Mouse (Mus musculus) small intestine, adult 2 months (tissue): ENCODE results near the gene Ptpn11. TPM values are rescaled to one million over a fixed set of nuclear protein-coding genes. Genes with fewer than 3 reads are reported as not detected.

Source experiments
- H3K27ac ChIP-seq: fragments of 200-500 bp; 2 replicates; pipeline ENCODE4 v1.5.1; 2012; ENCODE audit warnings: low read depth, low read length, control low read depth, inconsistent platforms; ENCODE audit not compliant: insufficient read depth
- H3K27me3 ChIP-seq: fragments of 200-500 bp; 2 replicates; pipeline ENCODE4 v1.6.1; 2012; ENCODE audit warnings: mild to moderate bottlenecking, moderate library complexity, low read length, inconsistent platforms; ENCODE audit not compliant: control insufficient read depth, insufficient read depth
- H3K36me3 ChIP-seq: fragments of 200-500 bp; 2 replicates; pipeline ENCODE4 v1.6.1; 2012; ENCODE audit warnings: mild to moderate bottlenecking, low read length, control low read depth, inconsistent platforms; ENCODE audit not compliant: control insufficient read depth, insufficient read depth
- H3K4me1 ChIP-seq: fragments of 200-500 bp; 2 replicates; pipeline ENCODE4 v1.6.1; 2012; ENCODE audit warnings: low read length, inconsistent platforms, mixed read lengths; ENCODE audit not compliant: control insufficient read depth, insufficient read depth, insufficient read length
- H3K4me3 ChIP-seq: fragments of 200-500 bp; 2 replicates; pipeline ENCODE4 v1.5.1; 2012; ENCODE audit warnings: low read depth, mild to moderate bottlenecking, control low read depth, inconsistent platforms, low read length, moderate library complexity
- CTCF ChIP-seq: fragments of 200-500 bp; IDR thresholded peaks from 2 replicates; pipeline ENCODE4 v1.5.1; 2012; ENCODE audit warnings: low read depth, mild to moderate bottlenecking, control low read depth, inconsistent platforms, low read length, moderate library complexity, mixed read lengths; ENCODE audit not compliant: insufficient replicate concordance, insufficient read length; ENCODE audit errors: extremely low read depth
- POLR2A ChIP-seq: fragments of 200-500 bp; IDR thresholded peaks from 2 replicates; pipeline ENCODE4 v1.6.1; 2012; ENCODE audit warnings: low read depth, mild to moderate bottlenecking, control low read depth, inconsistent platforms, low read length, moderate library complexity
- WGBS: fragments of 180-500 bp; shearing (Covaris S2); methylation state at CpG from one replicate; pipeline ENCODE4 v1.1.7; 2018; 5-methylcytosine and 5-hydroxymethylcytosine counted together
- polyA plus RNA-seq: library from polyadenylated mRNA; depleted of rRNA; stranded (reverse); fragments of >200 nt; gene quantifications from 2 replicates; pipeline ENCODE4 v1.2.3, GENCODE M21; 2012; rRNA removed

The Ptpn11 gene
- polyA plus RNA-seq: 10.4 and 14.2 TPM in 2 replicates

DNA sequence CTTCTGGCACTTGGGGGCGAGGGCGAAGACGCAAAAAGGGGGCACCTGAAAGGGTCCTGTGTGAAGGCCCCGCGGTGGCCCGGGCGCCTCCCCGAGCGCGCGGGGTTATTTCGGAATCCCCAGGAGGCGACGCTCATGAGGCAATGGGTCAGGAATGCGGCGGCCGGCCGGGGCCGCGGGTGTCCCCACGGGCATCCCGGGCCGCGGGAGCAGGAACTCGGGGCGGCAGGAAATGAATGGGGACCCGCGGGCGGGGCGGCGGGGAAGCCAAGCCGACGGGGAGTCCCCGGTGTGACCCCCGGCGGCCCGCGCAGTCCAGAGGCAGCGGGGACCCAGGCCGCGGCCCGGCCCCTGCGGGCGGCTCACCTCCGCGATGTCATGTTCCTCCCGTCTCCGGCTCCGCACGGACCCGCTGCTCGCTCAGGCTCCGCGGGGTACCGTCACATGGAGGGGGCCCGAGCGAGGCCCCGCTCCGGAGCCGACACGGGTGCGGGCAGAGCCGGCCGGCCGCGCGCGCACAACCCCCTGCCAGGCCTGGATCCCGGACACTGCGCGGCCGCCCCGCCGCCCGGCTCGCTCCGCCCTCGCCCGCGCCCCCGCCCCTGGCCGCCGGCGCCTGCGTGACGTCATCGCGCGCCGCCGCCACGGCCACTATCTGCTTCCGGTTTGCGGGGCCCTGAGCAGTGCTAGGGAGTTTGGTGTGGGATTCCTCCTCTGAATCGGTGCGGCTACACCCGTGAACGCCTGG, at the start of gene Ptpn11:
Gene Ptpn11 (minus strand): TSS at position 562 of the 748 bp plus-strand sequence.
- TF ChIP-seq POLR2A (peak; percentile 64; the same call in 1 of the 2 replicates), CTCF (no peak)
- H3K36me3 ChIP-seq: no peaks in the 10 kb centered on the region
- whole genome bisulfite sequencing: under 1% methylated on average over 98 of the region's 98 CpGs

DNA sequence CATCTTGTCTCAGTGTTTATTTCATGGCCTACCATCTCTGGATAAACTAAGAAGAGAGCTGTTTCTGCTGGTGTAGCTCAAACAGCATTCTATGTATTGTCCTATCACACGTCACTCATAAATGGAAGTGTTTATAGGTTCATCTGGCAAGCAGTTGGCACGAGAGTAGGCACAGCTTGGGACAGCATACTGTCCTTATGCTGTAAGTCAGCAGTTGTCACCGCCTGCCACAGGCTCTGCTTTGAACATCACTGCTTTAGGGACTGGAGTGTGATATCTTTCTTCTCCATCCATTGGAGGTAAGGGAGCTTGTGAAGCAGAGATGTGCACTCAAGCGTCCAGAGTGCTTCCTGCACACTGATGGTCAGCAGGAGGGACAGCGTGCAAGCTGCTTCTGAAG, 48.6 kb upstream of the Ptpn11 start:
- peaks cover 8% of the 10 kb centered on the region; the same call in 1 of the 2 replicates for H3K4me1 ChIP-seq
- 85% methylated on average over 5 of the region's 5 CpGs for WGBS
- no peaks in the 10 kb centered on the region for H3K27me3 ChIP-seq
- H3K36me3 ChIP-seq: 0 out of 2 replicates have a peak, but pooled peaks cover 1% of the 10 kb centered on the region
- no peak overlapping the region for H3K4me3 ChIP-seq
- no peak for TF ChIP-seq POLR2A
- TF ChIP-seq CTCF: no peak
- H3K27ac ChIP-seq: no peak overlapping the region

More for the DNA sequence above, at the start of gene Ptpn11:
- Histone ChIP-seq H3K4me3 (peak within 1 kb of the TSS; percentile 95), H3K4me1 (peaks cover 3% of the 10 kb centered on the region), H3K27ac (peak within 1 kb of the TSS; percentile 50; the same call in 1 of the 2 replicates), H3K27me3 (no peaks in the 10 kb centered on the region)

DNA sequence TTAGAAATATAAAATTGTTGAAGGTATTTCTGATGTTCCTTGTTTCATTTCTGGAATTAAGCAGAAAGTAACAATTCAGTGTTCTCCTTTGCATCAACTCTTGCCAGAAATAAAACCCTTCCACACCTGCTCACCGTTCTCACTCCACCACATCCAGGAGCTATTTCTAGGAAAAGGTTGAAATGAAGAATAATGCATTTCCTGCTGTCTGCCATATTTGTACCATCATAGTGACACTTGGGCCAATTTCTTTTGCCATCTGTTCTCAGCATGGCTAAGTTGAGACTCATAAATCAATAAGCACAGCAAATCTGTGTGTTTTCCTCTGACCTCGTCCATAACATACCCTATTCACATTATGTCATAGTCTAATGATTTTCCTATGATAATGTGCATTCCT, 47.0 kb upstream of the Ptpn11 start:
- TF ChIP-seq CTCF (no peak), POLR2A (no peak)
- 0 out of 2 replicates have a peak, but pooled peaks cover 1% of the 10 kb centered on the region for H3K36me3 ChIP-seq
- H3K27me3 ChIP-seq: no peaks in the 10 kb centered on the region
- H3K4me1 ChIP-seq: peaks cover 14% of the 10 kb centered on the region; the same call in 1 of the 2 replicates
- 79% methylated on average over 2 of the region's 2 CpGs for WGBS
- no peak overlapping the region for H3K4me3 ChIP-seq
- H3K27ac ChIP-seq: no peak overlapping the region

DNA sequence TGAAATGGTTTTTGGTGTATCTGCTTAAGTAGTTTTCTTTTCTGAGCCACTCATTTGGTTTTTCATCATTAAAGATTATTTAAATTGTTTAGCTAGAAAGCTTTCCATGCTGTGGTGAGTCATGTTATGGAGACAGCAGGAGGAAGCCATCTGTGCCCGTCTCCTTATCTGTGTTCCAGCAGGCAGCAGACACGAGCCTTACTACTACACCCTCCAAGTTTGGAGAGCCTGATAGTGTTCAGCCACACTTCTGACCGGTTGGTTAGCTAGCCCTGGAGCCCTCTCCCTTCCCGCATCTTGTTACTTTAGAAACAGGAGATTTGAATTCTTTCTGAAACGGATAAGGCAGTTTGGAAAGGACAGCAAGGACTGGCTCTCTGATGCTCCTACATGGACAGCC, 45.0 kb upstream of the Ptpn11 start:
- Histone ChIP-seq H3K27me3 (no peaks in the 10 kb centered on the region), H3K27ac (no peak overlapping the region), H3K36me3 (0 out of 2 replicates have a peak, but pooled peaks cover 1% of the 10 kb centered on the region), H3K4me1 (peaks cover 10% of the 10 kb centered on the region; the same call in 1 of the 2 replicates), H3K4me3 (no peak overlapping the region)
- TF ChIP-seq CTCF (no peak), POLR2A (no peak)
- 40% methylated on average over 5 of the region's 5 CpGs for WGBS

DNA sequence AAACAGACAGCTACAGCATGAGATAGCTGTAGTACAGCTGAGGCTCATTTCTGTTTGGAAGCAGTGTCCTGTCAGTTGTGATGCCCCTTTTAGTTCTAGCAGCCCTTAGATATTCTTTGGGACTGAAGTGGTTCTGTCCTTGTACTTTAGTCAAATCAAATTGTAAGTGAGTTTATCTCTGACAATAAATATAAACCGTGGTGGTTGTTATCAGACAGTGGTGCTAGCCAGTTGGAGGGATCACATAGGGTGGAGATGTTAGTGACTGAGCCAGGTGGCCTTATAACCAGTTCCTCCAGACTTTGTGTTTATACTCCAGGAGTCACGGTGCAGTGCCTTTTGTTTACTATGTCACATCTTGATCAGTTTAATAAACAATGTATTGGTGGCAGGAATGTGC, 42.5 kb upstream of the Ptpn11 start:
- 14% methylated on average over 2 of the region's 2 CpGs for WGBS
- Histone ChIP-seq H3K36me3 (0 out of 2 replicates have a peak, but pooled peaks cover 1% of the 10 kb centered on the region), H3K4me3 (no peak overlapping the region), H3K27ac (peak overlapping the region; percentile 79), H3K27me3 (no peaks in the 10 kb centered on the region), H3K4me1 (peaks cover 20% of the 10 kb centered on the region; the same call in 1 of the 2 replicates)
- TF ChIP-seq CTCF: no peak
- TF ChIP-seq POLR2A: no peak

DNA sequence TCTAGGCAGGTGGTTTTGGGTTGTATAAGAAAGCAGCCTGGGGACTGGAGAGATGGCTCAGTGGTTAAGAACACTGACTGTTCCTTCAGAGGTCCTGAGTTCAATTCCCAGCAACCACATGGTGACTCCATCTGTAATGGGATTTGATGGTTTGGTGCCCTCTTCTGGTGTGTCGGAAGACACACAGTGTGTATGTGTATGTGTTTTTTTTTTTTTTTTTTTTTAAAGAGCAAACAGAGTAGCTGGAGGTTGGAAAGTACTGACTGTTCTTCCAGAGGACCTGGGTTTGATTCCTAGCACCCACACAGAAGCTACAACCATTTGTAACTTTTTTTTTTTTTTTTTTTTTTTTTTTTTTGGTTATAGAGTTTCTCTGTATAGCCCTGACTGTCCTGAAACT, 41.6 kb upstream of the Ptpn11 start:
- Histone ChIP-seq H3K4me3 (no peak overlapping the region), H3K4me1 (peaks cover 20% of the 10 kb centered on the region; the same call in 1 of the 2 replicates), H3K27me3 (no peaks in the 10 kb centered on the region), H3K27ac (no peak overlapping the region), H3K36me3 (0 out of 2 replicates have a peak, but pooled peaks cover 1% of the 10 kb centered on the region)
- WGBS: 97% methylated on average over 1 of the region's 1 CpGs
- TF ChIP-seq POLR2A: no peak
- no peak for TF ChIP-seq CTCF

DNA sequence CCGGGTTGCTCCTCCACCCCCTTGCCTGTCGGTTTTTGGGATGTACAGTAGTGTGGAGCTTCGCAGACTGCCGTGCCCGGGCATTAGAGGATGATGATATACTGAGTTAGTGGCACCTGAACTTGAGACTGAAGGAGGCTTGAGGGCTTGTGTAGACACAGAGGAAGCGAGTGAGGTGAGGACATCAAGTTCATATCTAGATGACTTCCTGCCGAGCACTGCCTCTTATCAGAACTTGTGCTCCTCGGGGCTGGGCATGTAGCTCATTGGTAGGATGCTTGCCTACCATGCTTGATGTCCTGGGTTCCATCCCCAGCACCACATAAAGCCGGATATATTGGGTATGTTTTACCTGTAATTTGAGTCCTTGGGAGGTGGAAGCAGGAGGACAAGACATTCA, 39.6 kb upstream of the Ptpn11 start:
- H3K4me3 ChIP-seq: no peak overlapping the region
- no peaks in the 10 kb centered on the region for H3K36me3 ChIP-seq
- TF ChIP-seq POLR2A (no peak), CTCF (no peak)
- peaks cover 29% of the 10 kb centered on the region; the same call in 1 of the 2 replicates for H3K4me1 ChIP-seq
- WGBS: 59% methylated on average over 9 of the region's 9 CpGs
- no peaks in the 10 kb centered on the region for H3K27me3 ChIP-seq
- H3K27ac ChIP-seq: no peak overlapping the region
